Mouse (Mus musculus): ENCODE data around the gene Shkbp1.

Shkbp1 gene

GRCm38 (mm10) chr7:27364379-27364778 lies 8.6 kb upstream of the Shkbp1 start:
- no peak for DNase-seq

- peak; percentile 98 to 99 for DNase-seq
Measured at GRCm38 (mm10) chr7:27361283-27361946, 5.6 kb upstream of the Shkbp1 start.

- DNase-seq: no peak
Measured at GRCm38 (mm10) chr7:27360749-27361148, 4.9 kb upstream of the Shkbp1 start.

GRCm38 (mm10) chr7:27359706-27360358 lies 4.0 kb upstream of the Shkbp1 start:
- DNase-seq: no peak

GRCm38 (mm10) chr7:27359162-27359561 lies 3.3 kb upstream of the Shkbp1 start:
- DNase-seq: no peak

- no peak for DNase-seq
Measured at GRCm38 (mm10) chr7:27357595-27357978, 1.8 kb upstream of the Shkbp1 start.

GRCm38 (mm10) chr7:27356861-27357594 lies 1.2 kb upstream of the Shkbp1 start, which contains the start of gene Gm20479:
TSS of gene Gm20479 (minus strand) at chr7:27357419.
- DNase-seq: no peak

GRCm38 (mm10) chr7:27356248-27356647 lies 429 bp upstream of the Shkbp1 start:
- DNase-seq: no peak

GRCm38 (mm10) chr7:27355261-27355660 lies 558 bp downstream of the Shkbp1 start:
- DNase-seq: no peak

- no peak for DNase-seq
Measured at GRCm38 (mm10) chr7:27354783-27355182, 1.0 kb downstream of the Shkbp1 start.

- no peak for DNase-seq
Measured at GRCm38 (mm10) chr7:27354144-27354543, 1.7 kb downstream of the Shkbp1 start.

GRCm38 (mm10) chr7:27345444-27345843 lies 10.4 kb downstream of the Shkbp1 start:
- no peak for DNase-seq

GRCm38 (mm10) chr7:27342595-27342994 lies 13.2 kb downstream of the Shkbp1 start:
- DNase-seq: no peak

- DNase-seq: no peak
Measured at GRCm38 (mm10) chr7:27339519-27339918, 16.3 kb downstream of the Shkbp1 start.

- DNase-seq: no peak
Measured at GRCm38 (mm10) chr7:27339114-27339513, 16.7 kb downstream of the Shkbp1 start.

- DNase-seq: no peak
Measured at GRCm38 (mm10) chr7:27337175-27337853, 18.5 kb downstream of the Shkbp1 start, which contains the start of gene Ltbp4. TSS of gene Ltbp4 (minus strand) at chr7:27337692.

GRCm38 (mm10) chr7:27335928-27336823 lies 19.6 kb downstream of the Shkbp1 start:
- peak; percentile 91 to 94 for DNase-seq

GRCm38 (mm10) chr7:27335011-27335720 lies 20.7 kb downstream of the Shkbp1 start:
- no peak for DNase-seq

GRCm38 (mm10) chr7:27334405-27334911 lies 21.4 kb downstream of the Shkbp1 start:
- DNase-seq: no peak

- DNase-seq: no peak
Measured at GRCm38 (mm10) chr7:27333316-27333941, 22.4 kb downstream of the Shkbp1 start.

Measured in cerebellum, postnatal 36 days (tissue).